Mouse (Mus musculus): ENCODE measurements at regions not wholly inside any gene's neighbourhood (a gene's known extent, or its start where the extent isn't known, plus 50 kb on each side); places are given as distances from the start of the nearest gene placed in this dataset.

GRCm38 (mm10) chr13:55909941-55910340 is 73.9 kb upstream of the Pitx1 start:
- no peak overlapping the region for H3K27ac ChIP-seq (ENCODE audit: insufficient read depth, low read depth, low read length)
- no peaks in the 10 kb centered on the region for H3K27me3 ChIP-seq (ENCODE audit: control insufficient read depth, insufficient read depth, low read length)
- TF ChIP-seq POLR2A (IDR thresholded peaks at IDR 0.05; ENCODE audit: low read depth, low read length) (no peak), CTCF (IDR thresholded peaks at IDR 0.05; ENCODE audit: extremely low read depth, insufficient read length, insufficient replicate concordance, low read depth, low read length) (no peak)
- no peaks in the 10 kb centered on the region for H3K36me3 ChIP-seq (ENCODE audit: control insufficient read depth, insufficient read depth, low read length)
- 23% methylated on average over 5 of the region's 5 CpGs for WGBS
- no peak overlapping the region for H3K4me3 ChIP-seq (ENCODE audit: low read depth, low read length)
- peaks cover 4% of the 10 kb centered on the region; the same call in 1 of the 2 replicates for H3K4me1 ChIP-seq (ENCODE audit: control insufficient read depth, insufficient read depth, insufficient read length, low read length)

GRCm38 (mm10) chr13:55904884-55905283 is 68.9 kb upstream of the Pitx1 start:
- 80% methylated on average over 4 of the region's 4 CpGs for WGBS
- Histone ChIP-seq H3K27me3 (ENCODE audit: control insufficient read depth, insufficient read depth, low read length) (no peaks in the 10 kb centered on the region), H3K4me3 (ENCODE audit: low read depth, low read length) (no peak overlapping the region), H3K36me3 (ENCODE audit: control insufficient read depth, insufficient read depth, low read length) (no peaks in the 10 kb centered on the region), H3K4me1 (ENCODE audit: control insufficient read depth, insufficient read depth, insufficient read length, low read length) (no peaks in the 10 kb centered on the region), H3K27ac (ENCODE audit: insufficient read depth, low read depth, low read length) (no peak overlapping the region)
- TF ChIP-seq CTCF (IDR thresholded peaks at IDR 0.05; ENCODE audit: extremely low read depth, insufficient read length, insufficient replicate concordance, low read depth, low read length) (no peak), POLR2A (IDR thresholded peaks at IDR 0.05; ENCODE audit: low read depth, low read length) (no peak)

GRCm38 (mm10) chr13:55902255-55902654 is 66.3 kb upstream of the Pitx1 start:
- no peak overlapping the region for H3K27ac ChIP-seq (ENCODE audit: insufficient read depth, low read depth, low read length)
- no peak overlapping the region for H3K4me3 ChIP-seq (ENCODE audit: low read depth, low read length)
- no peaks in the 10 kb centered on the region for H3K27me3 ChIP-seq (ENCODE audit: control insufficient read depth, insufficient read depth, low read length)
- no peaks in the 10 kb centered on the region for H3K36me3 ChIP-seq (ENCODE audit: control insufficient read depth, insufficient read depth, low read length)
- H3K4me1 ChIP-seq (ENCODE audit: control insufficient read depth, insufficient read depth, insufficient read length, low read length): no peaks in the 10 kb centered on the region
- TF ChIP-seq CTCF (IDR thresholded peaks at IDR 0.05; ENCODE audit: extremely low read depth, insufficient read length, insufficient replicate concordance, low read depth, low read length) (no peak), POLR2A (IDR thresholded peaks at IDR 0.05; ENCODE audit: low read depth, low read length) (no peak)
- 48% methylated on average over 11 of the region's 11 CpGs for WGBS

- H3K27me3 ChIP-seq (ENCODE audit: control insufficient read depth, insufficient read depth, low read length): no peaks in the 10 kb centered on the region
- no peaks in the 10 kb centered on the region for H3K36me3 ChIP-seq (ENCODE audit: control insufficient read depth, insufficient read depth, low read length)
- no peak for TF ChIP-seq POLR2A (IDR thresholded peaks at IDR 0.05; ENCODE audit: low read depth, low read length)
- TF ChIP-seq CTCF (IDR thresholded peaks at IDR 0.05; ENCODE audit: extremely low read depth, insufficient read length, insufficient replicate concordance, low read depth, low read length): no peak
- H3K4me1 ChIP-seq (ENCODE audit: control insufficient read depth, insufficient read depth, insufficient read length, low read length): no peaks in the 10 kb centered on the region
- no peak overlapping the region for H3K27ac ChIP-seq (ENCODE audit: insufficient read depth, low read depth, low read length)
- whole genome bisulfite sequencing: 93% methylated on average over 4 of the region's 4 CpGs
- no peak overlapping the region for H3K4me3 ChIP-seq (ENCODE audit: low read depth, low read length)
Observed at GRCm38 (mm10) chr13:55900190-55900526, 64.2 kb upstream of the Pitx1 start.

- H3K4me3 ChIP-seq (ENCODE audit: low read depth, low read length): no peak overlapping the region
- H3K27ac ChIP-seq (ENCODE audit: insufficient read depth, low read depth, low read length): no peak overlapping the region
- TF ChIP-seq CTCF (IDR thresholded peaks at IDR 0.05; ENCODE audit: extremely low read depth, insufficient read length, insufficient replicate concordance, low read depth, low read length) (no peak), POLR2A (IDR thresholded peaks at IDR 0.05; ENCODE audit: low read depth, low read length) (no peak)
- H3K4me1 ChIP-seq (ENCODE audit: control insufficient read depth, insufficient read depth, insufficient read length, low read length): no peaks in the 10 kb centered on the region
- 87% methylated on average over 10 of the region's 10 CpGs for WGBS
- no peaks in the 10 kb centered on the region for H3K36me3 ChIP-seq (ENCODE audit: control insufficient read depth, insufficient read depth, low read length)
- H3K27me3 ChIP-seq (ENCODE audit: control insufficient read depth, insufficient read depth, low read length): no peaks in the 10 kb centered on the region
Observed at GRCm38 (mm10) chr13:55899501-55900189, 63.7 kb upstream of the Pitx1 start.

- TF ChIP-seq CTCF (IDR thresholded peaks at IDR 0.05; ENCODE audit: extremely low read depth, insufficient read length, insufficient replicate concordance, low read depth, low read length) (no peak), POLR2A (IDR thresholded peaks at IDR 0.05; ENCODE audit: low read depth, low read length) (no peak)
- Histone ChIP-seq H3K4me3 (ENCODE audit: low read depth, low read length) (no peak overlapping the region), H3K27me3 (ENCODE audit: control insufficient read depth, insufficient read depth, low read length) (no peaks in the 10 kb centered on the region), H3K36me3 (ENCODE audit: control insufficient read depth, insufficient read depth, low read length) (no peaks in the 10 kb centered on the region), H3K27ac (ENCODE audit: insufficient read depth, low read depth, low read length) (no peak overlapping the region), H3K4me1 (ENCODE audit: control insufficient read depth, insufficient read depth, insufficient read length, low read length) (no peaks in the 10 kb centered on the region)
- 57% methylated on average over 8 of the region's 8 CpGs for WGBS
Observed at GRCm38 (mm10) chr13:55898999-55899398, 63.0 kb upstream of the Pitx1 start.

- Histone ChIP-seq H3K4me1 (ENCODE audit: control insufficient read depth, insufficient read depth, insufficient read length, low read length) (no peaks in the 10 kb centered on the region), H3K27ac (ENCODE audit: insufficient read depth, low read depth, low read length) (no peak overlapping the region), H3K27me3 (ENCODE audit: control insufficient read depth, insufficient read depth, low read length) (no peaks in the 10 kb centered on the region), H3K36me3 (ENCODE audit: control insufficient read depth, insufficient read depth, low read length) (no peaks in the 10 kb centered on the region), H3K4me3 (ENCODE audit: low read depth, low read length) (no peak overlapping the region)
- TF ChIP-seq POLR2A (IDR thresholded peaks at IDR 0.05; ENCODE audit: low read depth, low read length) (no peak), CTCF (IDR thresholded peaks at IDR 0.05; ENCODE audit: extremely low read depth, insufficient read length, insufficient replicate concordance, low read depth, low read length) (no peak)
- 92% methylated on average over 17 of the region's 17 CpGs for WGBS
Observed at GRCm38 (mm10) chr13:55898257-55898950, 62.4 kb upstream of the Pitx1 start.

All from small intestine, adult 2 months (tissue).